Mouse (Mus musculus): ENCODE data around the gene Bcar3. TPM values are rescaled to one million over a fixed set of nuclear protein-coding genes. Genes with fewer than 3 reads are reported as not detected.

Bcar3 gene
- polyA plus RNA-seq, 1 experiment from 2014 or later, result 15.9 TPM

MicroRNAs within 50 kb of the gene (microRNA counts, 519-probe panel; counts per million panel counts)
- 2,232 counts per million, percentile 56 among the panel's probes with 10 or more counts for microRNA mmu-miR-760

Small RNAs within 50 kb of the gene (microRNA-seq; reads per million reads assigned to microRNA genes)
- gene Mir760 (24.7 reads per million, percentile 40 among the genes with 10 or more reads in this experiment), gene Mir7657 (not detected)

Other genes starting within 250 kb of the Bcar3 start
- 0.73 and 1.4 TPM in 2 replicates for gene Abca4, start 249.7 kb upstream of the Bcar3 start, polyA plus RNA-seq (2015; fragmentation: Nextera tagmentation; extraction: Ambion mirVana)
- 98.6 and 116 TPM in 2 replicates for gene Gclm, start 48.6 kb upstream of the Bcar3 start, polyA plus RNA-seq (2015; fragmentation: Nextera tagmentation; extraction: Ambion mirVana)
- 68.1 and 70.4 TPM in 2 replicates for gene Dnttip2, start 19.7 kb upstream of the Bcar3 start, polyA plus RNA-seq (2015; fragmentation: Nextera tagmentation; extraction: Ambion mirVana)

Data from kidney, embryonic 16.5 days (tissue).